Mouse (Mus musculus) splenic B cell, adult 2 months (primary cell): ENCODE measurements at regions not wholly inside any gene's neighbourhood (a gene's known extent, or its start where the extent isn't known, plus 50 kb on each side); places are given as distances from the start of the nearest gene placed in this dataset.

Source experiments
- DNase-seq: peaks from one replicate; pipeline ENCODE4 v3.0.0-alpha.2; 2011; ENCODE audit warnings: low read depth, low spot score
- H3K27me3 ChIP-seq: 2 replicates; pipeline ENCODE4 v1.6.1; 2012; ENCODE audit warnings: mild to moderate bottlenecking, low read length, moderate library complexity, mixed read lengths; ENCODE audit not compliant: control insufficient read depth, poor library complexity, insufficient read depth, severe bottlenecking
- H3K36me3 ChIP-seq: 2 replicates; pipeline ENCODE4 v1.6.1; 2012; ENCODE audit warnings: mild to moderate bottlenecking, low read length, moderate library complexity, mixed read lengths; ENCODE audit not compliant: control insufficient read depth, poor library complexity, insufficient read depth, severe bottlenecking

GRCm38 (mm10) chr1:164602568-164602967 lies 144.4 kb upstream of the Atp1b1 start:
- DNase-seq: no peak
- Histone ChIP-seq H3K27me3 (no peaks in the 10 kb centered on the region), H3K36me3 (no peaks in the 10 kb centered on the region)

DNA sequence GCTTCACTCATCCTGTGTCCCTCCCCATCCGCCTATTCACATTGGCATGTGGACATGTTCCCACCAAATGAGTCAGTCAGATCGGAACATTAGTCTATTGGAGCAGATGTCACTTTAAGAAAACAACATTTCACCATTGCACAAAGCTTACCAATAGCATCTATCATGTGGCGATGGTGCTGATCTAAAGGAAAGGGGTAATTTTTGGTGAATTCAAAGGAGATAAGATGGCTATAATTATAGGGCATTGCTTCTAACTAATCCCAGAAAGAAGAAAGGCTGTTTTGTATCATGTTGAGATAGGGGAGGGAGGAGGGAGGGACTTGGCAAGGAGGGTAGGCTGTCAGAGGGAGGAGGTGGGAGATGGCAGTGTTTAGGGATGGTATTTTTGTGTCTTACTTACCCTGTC lies 132.1 kb upstream of the Atp1b1 start:
- H3K36me3 ChIP-seq: no peaks in the 10 kb centered on the region
- DNase-seq: no peak
- no peaks in the 10 kb centered on the region for H3K27me3 ChIP-seq

DNA sequence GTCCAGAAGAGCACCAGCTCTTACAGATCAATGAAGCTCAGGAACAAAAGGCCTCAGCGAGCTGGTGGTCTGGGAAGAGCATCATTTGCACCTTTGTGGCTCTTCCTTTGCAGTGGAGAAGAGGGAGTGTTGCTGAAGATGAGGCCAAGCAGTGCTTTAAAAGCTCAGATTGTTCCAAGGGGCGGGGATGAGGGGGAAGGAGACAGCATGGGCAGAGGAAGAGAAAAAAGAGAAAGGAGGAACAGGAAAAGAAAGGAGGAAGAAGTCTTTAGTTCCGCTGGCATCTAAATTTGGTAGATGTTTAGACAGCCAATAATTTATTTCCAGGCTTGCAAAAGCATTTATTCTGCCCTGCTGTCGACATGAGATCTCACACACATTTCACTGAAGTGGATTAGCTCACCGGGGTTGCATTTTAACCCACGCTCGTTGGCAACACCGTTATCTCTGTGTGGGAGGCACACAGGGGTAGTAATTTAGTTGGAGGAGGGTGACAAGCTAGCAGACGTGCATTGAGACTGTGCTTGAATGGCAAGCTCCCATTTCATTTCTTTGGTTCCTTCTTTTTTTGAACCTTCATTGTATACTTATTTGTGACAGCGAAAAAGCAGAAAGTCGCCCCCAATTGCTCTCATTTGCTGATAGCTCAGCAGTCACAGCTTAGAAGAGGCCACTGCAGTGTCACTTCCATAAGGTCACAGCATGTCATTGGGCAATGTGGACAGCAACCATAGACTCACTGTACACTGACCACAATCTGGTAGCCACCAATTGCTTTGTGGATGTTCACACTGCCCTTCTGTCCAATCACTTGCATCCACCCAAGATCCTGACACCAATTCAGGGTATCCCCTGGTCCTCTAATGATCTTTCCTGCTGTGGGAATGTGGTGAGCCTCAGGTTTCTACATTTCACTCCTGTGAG lies 128.2 kb upstream of the Atp1b1 start:
- Histone ChIP-seq H3K36me3 (no peaks in the 10 kb centered on the region), H3K27me3 (no peaks in the 10 kb centered on the region)
- no peak for DNase-seq

DNA sequence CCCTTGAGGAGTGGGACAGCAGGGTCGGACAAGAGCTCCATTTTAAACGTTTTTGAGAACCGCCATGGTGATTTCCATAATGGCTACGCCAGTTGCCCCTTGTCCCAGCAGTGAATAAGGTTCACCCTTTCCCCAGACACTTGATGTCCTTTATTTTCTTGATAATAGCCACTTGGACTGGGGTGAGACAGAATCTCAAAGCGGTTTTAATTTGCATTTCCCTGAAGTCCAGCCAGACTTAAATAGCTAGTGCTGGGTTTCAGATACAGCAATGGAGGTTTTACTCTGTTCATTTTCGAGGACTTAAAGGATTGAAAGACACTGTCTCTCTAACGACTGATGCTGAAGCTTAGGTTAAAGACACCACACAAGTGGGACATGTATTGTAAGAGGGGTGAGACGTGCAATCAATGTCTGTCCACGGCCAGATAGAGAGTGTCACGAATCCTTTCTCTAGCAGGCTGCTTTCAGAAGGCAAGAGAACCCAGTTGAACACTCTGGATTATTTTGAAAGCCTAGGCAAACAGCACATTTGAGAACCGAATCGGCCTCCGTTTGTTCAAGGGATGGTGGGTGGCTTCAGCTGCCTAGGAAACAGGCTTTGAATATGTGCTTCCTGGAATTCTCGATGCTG lies 118.8 kb upstream of the Atp1b1 start:
- no peaks in the 10 kb centered on the region for H3K27me3 ChIP-seq
- no peaks in the 10 kb centered on the region for H3K36me3 ChIP-seq
- no peak for DNase-seq

DNA sequence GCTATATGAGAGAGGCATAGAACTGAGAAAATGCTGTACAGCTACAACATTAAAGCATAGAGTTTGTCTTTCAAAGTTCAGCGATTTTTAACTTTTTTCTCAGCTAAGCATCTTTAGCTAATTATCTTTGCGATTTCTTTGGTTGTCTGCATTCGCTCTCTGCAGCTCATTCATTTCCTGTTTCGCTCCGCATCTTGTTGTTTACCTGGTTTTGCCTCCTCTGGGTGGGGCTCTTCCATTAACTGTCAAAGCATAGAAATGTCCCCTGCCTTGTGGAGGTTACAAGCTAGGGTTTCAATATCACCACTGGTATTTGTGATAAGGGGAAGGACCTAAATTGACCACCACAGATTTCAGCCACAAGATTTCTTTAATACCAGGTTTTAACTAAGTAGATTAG lies 115.5 kb upstream of the Atp1b1 start:
- Histone ChIP-seq H3K27me3 (no peaks in the 10 kb centered on the region), H3K36me3 (no peaks in the 10 kb centered on the region)
- peak; percentile 34 for DNase-seq

GRCm38 (mm10) chr1:164572183-164572582 lies 114.0 kb upstream of the Atp1b1 start:
- DNase-seq: peak; percentile 18
- H3K36me3 ChIP-seq: no peaks in the 10 kb centered on the region
- H3K27me3 ChIP-seq: no peaks in the 10 kb centered on the region

- no peaks in the 10 kb centered on the region for H3K27me3 ChIP-seq
These were observed 113.4 kb upstream of the Atp1b1 start for GRCm38 (mm10) chr1:164571496-164572078.

DNA sequence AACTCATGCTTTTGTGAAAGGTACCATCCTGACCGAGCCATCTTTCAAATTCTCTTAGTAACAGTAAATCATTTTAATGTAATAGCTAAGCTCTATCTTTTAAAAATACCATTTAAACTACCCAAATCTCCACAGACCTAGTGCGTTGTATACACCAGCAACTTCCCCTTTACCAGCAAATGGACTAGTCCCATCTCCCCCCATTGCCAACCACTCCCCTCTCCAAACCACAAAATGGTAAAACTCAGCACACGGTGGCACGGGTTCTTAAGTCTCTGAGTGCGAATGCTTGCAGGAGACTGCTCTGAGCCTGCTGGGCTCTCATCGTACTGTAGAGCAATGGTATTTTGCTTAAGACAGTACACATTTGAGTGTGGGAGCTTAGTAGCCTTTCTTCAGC lies 106.7 kb upstream of the Atp1b1 start:
- peak; percentile 59 for DNase-seq
- H3K27me3 ChIP-seq: no peaks in the 10 kb centered on the region
- no peaks in the 10 kb centered on the region for H3K36me3 ChIP-seq

More at GRCm38 (mm10) chr1:164571496-164572078, 113.4 kb upstream of the Atp1b1 start:
- peak; percentile 52 for DNase-seq
- no peaks in the 10 kb centered on the region for H3K36me3 ChIP-seq

DNA sequence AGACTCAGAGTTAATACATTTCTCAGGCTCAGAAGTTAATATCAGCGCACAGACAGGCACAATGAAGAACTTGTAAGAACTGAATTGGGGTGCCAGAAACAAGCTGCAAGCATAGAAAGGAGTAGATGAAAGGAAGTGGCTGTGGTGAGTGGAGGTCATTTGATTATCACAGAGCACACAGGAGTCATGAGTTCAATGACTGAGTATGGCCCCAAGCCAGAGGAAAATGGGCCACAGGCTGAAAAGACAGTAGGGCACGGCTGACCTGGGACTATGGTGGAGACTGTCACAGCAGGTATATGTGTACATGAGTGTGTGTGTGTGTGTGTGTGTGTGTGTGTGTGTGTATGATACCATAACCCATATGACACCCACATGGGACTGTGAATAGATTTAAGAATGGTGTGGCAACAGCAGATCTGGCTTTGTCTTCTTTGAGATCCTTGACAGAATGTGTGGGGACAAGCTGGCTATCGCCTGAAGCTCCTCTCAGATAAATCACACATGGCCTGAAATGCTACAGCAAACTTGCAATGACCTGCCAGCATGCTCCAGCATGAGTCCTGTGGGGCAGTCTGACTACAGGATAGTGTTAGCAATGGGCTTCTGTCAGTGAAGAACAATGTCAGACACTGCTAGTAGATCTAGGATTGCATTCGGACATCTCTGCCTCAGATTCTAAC lies 101.5 kb upstream of the Atp1b1 start:
- no peak for DNase-seq

DNA sequence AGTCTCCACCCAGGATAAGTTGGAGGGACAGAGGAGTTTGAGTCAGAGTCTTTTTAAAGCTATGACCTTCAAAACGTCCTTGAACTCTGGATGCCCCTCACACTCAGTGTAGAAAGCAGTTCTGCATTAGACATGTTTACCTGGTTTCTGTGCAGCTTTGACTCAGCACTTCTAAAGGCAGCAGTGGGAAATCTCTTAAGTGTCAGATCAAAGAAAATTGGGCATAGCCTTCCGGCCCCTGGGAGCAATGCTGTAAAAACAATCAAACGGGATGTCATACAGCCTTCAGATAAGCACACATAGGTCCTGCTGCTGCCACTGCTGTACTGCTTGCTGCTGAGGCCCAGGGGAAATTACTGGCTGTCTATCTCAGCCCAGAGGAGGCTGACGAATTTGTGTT lies 94.5 kb upstream of the Atp1b1 start:
- Histone ChIP-seq H3K36me3 (no peaks in the 10 kb centered on the region), H3K27me3 (no peaks in the 10 kb centered on the region)
- no peak for DNase-seq

More for the DNA sequence above, 101.5 kb upstream of the Atp1b1 start:
- Histone ChIP-seq H3K36me3 (no peaks in the 10 kb centered on the region), H3K27me3 (no peaks in the 10 kb centered on the region)

- no peak for DNase-seq
- no peaks in the 10 kb centered on the region for H3K27me3 ChIP-seq
- H3K36me3 ChIP-seq: no peaks in the 10 kb centered on the region
These were observed 92.9 kb upstream of the Atp1b1 start for GRCm38 (mm10) chr1:164551019-164551418.

DNA sequence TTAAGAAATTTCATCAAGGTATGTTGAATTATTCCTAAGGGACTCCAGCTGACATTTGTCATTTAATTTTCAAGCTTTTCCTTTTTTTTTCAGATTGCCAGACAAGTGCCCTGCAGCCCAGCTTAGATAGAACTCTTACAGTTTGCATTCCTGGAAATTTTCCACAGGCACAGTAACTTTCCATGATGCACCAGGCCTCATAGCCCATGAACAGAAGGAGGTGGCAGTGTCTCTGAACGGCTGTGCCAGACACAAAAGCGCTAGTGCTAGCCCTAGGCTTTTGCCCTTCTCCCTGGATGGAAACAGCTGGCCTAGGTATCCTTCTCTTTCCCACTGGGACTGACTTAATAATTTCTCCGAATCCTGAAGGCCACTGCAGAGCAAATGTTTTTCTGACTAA lies 92.4 kb upstream of the Atp1b1 start:
- Histone ChIP-seq H3K27me3 (no peaks in the 10 kb centered on the region), H3K36me3 (no peaks in the 10 kb centered on the region)
- DNase-seq: no peak

GRCm38 (mm10) chr1:164548071-164548470 lies 89.9 kb upstream of the Atp1b1 start:
- no peaks in the 10 kb centered on the region for H3K27me3 ChIP-seq
- H3K36me3 ChIP-seq: no peaks in the 10 kb centered on the region
- DNase-seq: no peak

GRCm38 (mm10) chr1:164545843-164546242 lies 87.7 kb upstream of the Atp1b1 start:
- no peak for DNase-seq
- no peaks in the 10 kb centered on the region for H3K27me3 ChIP-seq
- no peaks in the 10 kb centered on the region for H3K36me3 ChIP-seq
